Mouse (Mus musculus) thymus, postnatal 4 days (tissue): ENCODE measurements around the gene Gdi1.
"Not testable (repeated sequence)": the region's sequence is repeated elsewhere in the genome, so short reads cannot be mapped to it uniquely, and the experiment has no call there.

ENCODE experiments used
- DNase-seq: peaks from one replicate; pipeline ENCODE4 v3.0.0; 2021

Gdi1 gene

GRCm38 (mm10) chrX:74330166-74330930 lies 25.6 kb downstream of the Gdi1 start:
- DNase-seq = no peak

DNA sequence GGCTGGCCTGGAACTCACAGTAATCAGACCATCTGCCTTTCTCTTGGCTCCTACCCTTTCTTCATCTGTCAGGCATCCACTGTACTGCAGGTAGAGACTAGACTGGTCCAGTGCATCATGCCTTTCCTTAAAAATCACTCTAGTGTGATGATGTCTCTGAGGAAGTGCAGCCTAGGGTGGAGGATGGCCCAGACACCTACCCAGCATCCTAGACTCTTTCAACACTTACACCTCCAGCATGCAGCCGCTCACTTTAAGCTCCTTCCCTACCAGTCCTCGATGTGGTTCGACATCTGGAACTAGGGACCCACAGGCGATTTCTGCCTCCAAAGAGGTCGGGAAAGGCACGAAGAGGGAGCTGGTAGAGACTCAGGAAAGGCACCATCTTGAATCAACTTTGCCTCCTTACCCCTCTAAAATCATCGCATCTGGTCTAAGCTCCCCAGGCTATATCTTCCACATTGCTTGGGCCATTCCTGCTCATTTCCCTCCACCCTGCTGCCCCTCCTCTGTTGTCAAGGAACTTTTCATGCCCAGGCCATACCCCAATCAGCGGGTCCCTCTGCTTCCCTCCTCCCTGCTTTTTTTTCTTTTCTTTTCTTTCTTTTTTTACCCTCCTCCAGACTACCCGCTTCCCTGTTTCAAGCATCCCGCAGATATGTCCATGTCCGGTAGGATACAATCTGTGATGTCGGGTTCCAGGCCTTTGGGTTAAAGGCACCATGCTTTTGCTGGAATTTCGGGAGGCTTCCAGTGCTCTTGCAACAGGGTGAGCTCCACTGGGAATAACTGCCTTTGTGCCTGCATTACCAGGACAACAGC lies 48.1 kb downstream of the Gdi1 start:
- no peak for DNase-seq

GRCm38 (mm10) chrX:74353467-74353770 lies 48.6 kb downstream of the Gdi1 start, which contains the start of gene Lage3:
Lage3 (minus strand) TSS chrX:74353618.
- peak; percentile 90 for DNase-seq

GRCm38 (mm10) chrX:74357069-74357468 lies 52.3 kb downstream of the Gdi1 start:
- DNase-seq = not testable (repeated sequence)

DNA sequence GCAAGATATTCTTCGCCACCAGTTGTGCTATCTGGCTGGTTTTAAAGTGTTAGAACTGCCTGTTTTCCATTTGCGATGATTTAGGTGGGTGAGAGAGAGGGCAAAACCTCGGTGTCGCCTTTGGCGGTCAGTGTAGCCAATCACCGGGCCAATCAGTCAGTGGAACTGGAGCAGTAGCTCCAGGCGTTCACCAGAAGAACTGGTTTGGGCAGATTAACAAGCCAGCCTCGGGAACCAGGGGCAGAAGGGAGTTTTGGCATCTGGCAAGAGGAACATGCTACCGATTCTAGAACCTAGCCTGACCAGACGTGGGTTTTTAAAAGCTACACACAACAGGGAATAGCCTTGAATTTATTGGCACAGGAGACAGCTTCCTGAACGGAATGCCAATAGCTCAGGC lies 54.4 kb downstream of the Gdi1 start:
- DNase-seq = no peak
